Mouse (Mus musculus) thymus, adult 2 months (tissue): Measurements from ENCODE around the gene Ppox. TPM values are rescaled to one million over a fixed set of nuclear protein-coding genes. Genes with fewer than 3 reads are reported as not detected.

ENCODE experiments used
- DNase-seq: peaks from one replicate; pipeline ENCODE4 v3.0.0; 2021
- H3K27ac ChIP-seq: fragments of 200-500 bp; 2 replicates; pipeline ENCODE4 v1.5.1; 2012; ENCODE audit warnings: low read length, control low read depth; ENCODE audit not compliant: control insufficient read depth, insufficient read depth
- H3K27me3 ChIP-seq: fragments of 200-500 bp; 2 replicates; pipeline ENCODE4 v1.6.1; 2012; ENCODE audit warnings: mild to moderate bottlenecking, low read length, moderate library complexity, mixed read lengths; ENCODE audit not compliant: control insufficient read depth, insufficient read depth
- H3K36me3 ChIP-seq: fragments of 200-500 bp; 2 replicates; pipeline ENCODE4 v1.6.1; 2012; ENCODE audit warnings: mild to moderate bottlenecking, low read length, moderate library complexity; ENCODE audit not compliant: control insufficient read depth, insufficient read depth
- H3K4me1 ChIP-seq: fragments of 200-500 bp; replicated peaks from 2 replicates; pipeline ENCODE4 v1.6.1; 2012; ENCODE audit warnings: low read length; ENCODE audit not compliant: control insufficient read depth, insufficient read depth
- H3K4me3 ChIP-seq: fragments of 200-500 bp; 2 replicates; pipeline ENCODE4 v1.5.1; 2012; ENCODE audit warnings: mild to moderate bottlenecking, low read length, control low read depth, moderate library complexity; ENCODE audit not compliant: control insufficient read depth, insufficient read depth
- CTCF ChIP-seq: fragments of 200-500 bp; IDR thresholded peaks from 2 replicates; pipeline ENCODE4 v1.5.1; 2012; ENCODE audit warnings: mild to moderate bottlenecking, control low read depth, low read length, moderate library complexity, borderline replicate concordance; ENCODE audit not compliant: control insufficient read depth, poor library complexity, insufficient read depth; ENCODE audit errors: extremely low read depth
- POLR2A ChIP-seq: fragments of 200-500 bp; IDR thresholded peaks from 2 replicates; pipeline ENCODE4 v1.6.1; 2012; ENCODE audit warnings: mild to moderate bottlenecking, low read length, control low read depth, moderate library complexity; ENCODE audit not compliant: control insufficient read depth, poor library complexity, insufficient read depth; ENCODE audit errors: extremely low read depth
- WGBS: fragments of 180-500 bp; shearing (Covaris S2); methylation state at CpG from one replicate; pipeline ENCODE4 v1.1.7; 2018; 5-methylcytosine and 5-hydroxymethylcytosine counted together
- polyA plus RNA-seq: library from polyadenylated mRNA; depleted of rRNA; stranded (reverse); fragments of >200 nt; gene quantifications from 2 replicates; pipeline ENCODE4 v1.2.3, GENCODE M21; 2012

Ppox gene
- polyA plus RNA-seq, 1 experiment = 71.5 TPM

- TF ChIP-seq CTCF (0 out of 2 replicates have a peak, but pooled peaks have one; percentile 24), POLR2A (peak; percentile 76)
- peaks cover 8% of the 10 kb centered on the region for H3K36me3 ChIP-seq
- H3K27ac ChIP-seq = no peak within 1 kb of the TSS
- WGBS = 2% methylated on average over 49 of the region's 49 CpGs
- peak; percentile 92 for DNase-seq
- H3K4me3 ChIP-seq = peak within 1 kb of the TSS; percentile 94
- H3K4me1 ChIP-seq = peaks cover 8% of the 10 kb centered on the region
- H3K27me3 ChIP-seq = no peaks in the 10 kb centered on the region
These were observed 6.4 kb upstream of the Ppox start, which contains the start of gene Usp21 for GRCm38 (mm10) chr1:171287136-171288081. Usp21 (minus strand) TSS chr1:171287991.

- Histone ChIP-seq H3K27ac (no peak overlapping the region), H3K4me3 (no peak overlapping the region), H3K27me3 (no peaks in the 10 kb centered on the region), H3K4me1 (peaks cover 12% of the 10 kb centered on the region), H3K36me3 (peaks cover 8% of the 10 kb centered on the region)
- TF ChIP-seq POLR2A = no peak
- TF ChIP-seq CTCF = no peak
- WGBS = 96% methylated on average over 19 of the region's 19 CpGs
- DNase-seq = no peak
These were observed 5.5 kb upstream of the Ppox start for GRCm38 (mm10) chr1:171286517-171286916.

- Histone ChIP-seq H3K4me3 (no peak overlapping the region), H3K36me3 (peaks cover 8% of the 10 kb centered on the region), H3K4me1 (peaks cover 14% of the 10 kb centered on the region), H3K27me3 (no peaks in the 10 kb centered on the region), H3K27ac (no peak overlapping the region)
- DNase-seq = no peak
- 84% methylated on average over 20 of the region's 20 CpGs for WGBS
- TF ChIP-seq POLR2A (no peak), CTCF (no peak)
These were observed 4.3 kb upstream of the Ppox start for GRCm38 (mm10) chr1:171285096-171285892.

- H3K27me3 ChIP-seq = no peaks in the 10 kb centered on the region
- DNase-seq = no peak
- H3K4me1 ChIP-seq = peaks cover 21% of the 10 kb centered on the region
- peaks cover 8% of the 10 kb centered on the region for H3K36me3 ChIP-seq
- H3K4me3 ChIP-seq = no peak overlapping the region
- 90% methylated on average over 15 of the region's 15 CpGs for WGBS
- TF ChIP-seq CTCF (no peak), POLR2A (no peak)
- no peak overlapping the region for H3K27ac ChIP-seq
These were observed 3.5 kb upstream of the Ppox start for GRCm38 (mm10) chr1:171284491-171284890.

- peaks cover under 1% of the 10 kb centered on the region; the same call in 1 of the 2 replicates for H3K36me3 ChIP-seq
- H3K27ac ChIP-seq = no peak overlapping the region
- H3K27me3 ChIP-seq = no peaks in the 10 kb centered on the region
- no peak for DNase-seq
- H3K4me1 ChIP-seq = peaks cover 21% of the 10 kb centered on the region
- 88% methylated on average over 18 of the region's 18 CpGs for WGBS
- no peak overlapping the region for H3K4me3 ChIP-seq
- TF ChIP-seq CTCF = no peak
- no peak for TF ChIP-seq POLR2A
These were observed 2.5 kb upstream of the Ppox start for GRCm38 (mm10) chr1:171283188-171284160.

GRCm38 (mm10) chr1:171282086-171282805 lies 1.3 kb upstream of the Ppox start:
- peaks cover 17% of the 10 kb centered on the region for H3K4me1 ChIP-seq
- H3K36me3 ChIP-seq = 0 out of 2 replicates have a peak, but pooled peaks cover 5% of the 10 kb centered on the region
- no peaks in the 10 kb centered on the region for H3K27me3 ChIP-seq
- H3K4me3 ChIP-seq = no peak overlapping the region
- H3K27ac ChIP-seq = no peak overlapping the region
- no peak for DNase-seq
- TF ChIP-seq CTCF = no peak
- TF ChIP-seq POLR2A = no peak
- 90% methylated on average over 18 of the region's 18 CpGs for WGBS
